Mouse (Mus musculus): ENCODE data around the gene Dlx5. TPM values are rescaled to one million over a fixed set of nuclear protein-coding genes. Genes with fewer than 3 reads are reported as not detected.

Dlx5 gene
- polyA plus RNA-seq (2014; fragmentation: Nextera tagmentation; extraction: Ambion mirVana) = 0.14 and 0.34 TPM in 2 replicates

DNA sequence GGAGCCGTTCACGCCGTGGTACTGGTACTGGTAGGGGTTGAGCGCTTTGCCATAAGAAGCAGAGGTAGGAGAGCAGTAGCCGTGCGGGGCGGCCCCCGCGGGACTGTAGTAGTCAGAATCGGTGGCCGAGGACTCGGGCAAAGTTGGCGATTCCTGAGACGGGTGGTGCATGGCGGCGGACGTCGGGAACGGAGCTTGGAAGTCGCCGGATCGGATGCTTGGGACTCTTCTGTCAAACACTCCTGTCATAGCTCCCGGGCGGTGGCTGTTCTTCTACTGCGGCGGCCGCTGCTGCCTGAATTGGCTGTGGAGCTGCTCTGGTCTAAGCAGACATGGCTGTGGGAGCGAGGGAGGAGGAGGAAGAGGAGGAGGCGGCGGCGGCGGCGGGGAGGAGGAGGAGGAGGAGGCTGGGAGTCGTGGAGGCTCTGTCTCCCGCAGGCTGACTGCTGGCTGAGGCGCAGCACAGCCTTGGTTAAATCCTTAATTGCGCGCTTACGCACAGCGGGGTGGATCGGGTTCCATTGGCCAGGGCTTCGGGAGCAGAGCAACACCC, at the start of gene Dlx5:
TSS of gene Dlx5 (minus strand) at position 448 of the 553 bp plus-strand sequence.
- Histone ChIP-seq H3K4me1 (ENCODE audit: control insufficient read depth, insufficient read depth, low read length) (peaks cover 7% of the 10 kb centered on the region; the same call in 1 of the 2 replicates), H3K4me3 (ENCODE audit: low read length) (peak within 1 kb of the TSS; percentile 46), H3K9me3 (ENCODE audit: control insufficient read depth, low read length) (no peaks in the 10 kb centered on the region), H3K27ac (ENCODE audit: low read depth, low read length) (no peak within 1 kb of the TSS), H3K9ac (ENCODE audit: low read depth, low read length) (0 out of 2 replicates have a peak within 1 kb of the TSS, but pooled peaks have one; percentile 2), H3K36me3 (ENCODE audit: control insufficient read depth, insufficient read depth, low read length) (no peaks in the 10 kb centered on the region), H3K27me3 (ENCODE audit: control insufficient read depth, insufficient read depth, low read length) (peaks cover 77% of the 10 kb centered on the region), H3K4me2 (replicated peaks; ENCODE audit: low read depth, low read length) (peak within 1 kb of the TSS; percentile 76)
- ATAC-seq (ENCODE audit: low FRiP score, low TSS enrichment) = peak; percentile 72
- WGBS = under 1% methylated on average over 36 of the region's 42 CpGs

DNA sequence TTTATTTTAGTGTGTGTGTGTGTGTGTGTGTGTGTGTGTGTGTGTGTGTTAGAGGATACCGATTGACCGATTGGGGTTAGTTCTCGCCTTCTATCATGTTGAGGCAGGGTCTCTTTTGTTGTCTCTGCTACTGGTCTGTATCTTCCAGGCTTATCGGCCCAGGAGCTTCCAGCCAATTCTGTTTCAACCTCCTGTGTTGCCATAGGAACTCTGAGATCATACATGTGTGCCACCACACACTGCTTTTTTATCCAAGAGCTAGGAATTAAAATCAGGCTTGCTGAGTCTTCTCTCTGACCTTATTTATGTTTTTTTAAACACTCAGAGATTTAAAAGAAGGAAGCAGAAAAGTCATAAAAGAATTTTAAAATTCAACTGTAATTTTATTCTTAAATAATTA, 49.6 kb upstream of the Dlx5 start:
- Histone ChIP-seq H3K4me3 (ENCODE audit: low read length) (no peak overlapping the region), H3K27me3 (ENCODE audit: control insufficient read depth, insufficient read depth, low read length) (no peaks in the 10 kb centered on the region), H3K4me2 (replicated peaks; ENCODE audit: low read depth, low read length) (no peak overlapping the region), H3K4me1 (ENCODE audit: control insufficient read depth, insufficient read depth, low read length) (no peaks in the 10 kb centered on the region), H3K9me3 (ENCODE audit: control insufficient read depth, low read length) (no peaks in the 10 kb centered on the region), H3K27ac (ENCODE audit: low read depth, low read length) (no peak overlapping the region), H3K36me3 (ENCODE audit: control insufficient read depth, insufficient read depth, low read length) (no peaks in the 10 kb centered on the region), H3K9ac (ENCODE audit: low read depth, low read length) (no peak overlapping the region)
- WGBS = 93% methylated on average over 4 of the region's 4 CpGs
- no peak for ATAC-seq (ENCODE audit: low FRiP score, low TSS enrichment)

DNA sequence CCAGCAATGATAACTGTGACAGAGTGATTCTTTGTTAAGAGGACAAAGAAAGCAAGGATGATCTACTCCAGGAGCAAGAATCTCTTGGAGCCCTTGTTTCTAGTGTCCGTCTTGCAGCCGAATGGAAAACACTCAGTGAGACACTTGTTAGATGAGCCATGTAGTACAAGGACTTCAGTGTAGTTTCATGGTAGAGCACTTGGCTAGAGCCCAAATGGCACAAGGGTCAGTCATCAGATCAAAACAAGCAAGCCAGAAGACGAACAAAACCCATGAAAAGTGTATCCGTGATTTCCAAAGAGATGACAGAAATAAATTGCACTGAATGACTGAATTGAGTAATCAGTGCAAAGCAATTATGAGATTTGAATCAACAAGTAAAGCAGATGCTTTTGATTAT, 48.9 kb upstream of the Dlx5 start:
- Histone ChIP-seq H3K27me3 (ENCODE audit: control insufficient read depth, insufficient read depth, low read length) (no peaks in the 10 kb centered on the region), H3K4me1 (ENCODE audit: control insufficient read depth, insufficient read depth, low read length) (no peaks in the 10 kb centered on the region), H3K27ac (ENCODE audit: low read depth, low read length) (no peak overlapping the region), H3K4me3 (ENCODE audit: low read length) (no peak overlapping the region), H3K9me3 (ENCODE audit: control insufficient read depth, low read length) (no peaks in the 10 kb centered on the region), H3K36me3 (ENCODE audit: control insufficient read depth, insufficient read depth, low read length) (no peaks in the 10 kb centered on the region), H3K4me2 (replicated peaks; ENCODE audit: low read depth, low read length) (no peak overlapping the region), H3K9ac (ENCODE audit: low read depth, low read length) (no peak overlapping the region)
- no peak for ATAC-seq (ENCODE audit: low FRiP score, low TSS enrichment)
- WGBS = 90% methylated on average over 4 of the region's 4 CpGs

DNA sequence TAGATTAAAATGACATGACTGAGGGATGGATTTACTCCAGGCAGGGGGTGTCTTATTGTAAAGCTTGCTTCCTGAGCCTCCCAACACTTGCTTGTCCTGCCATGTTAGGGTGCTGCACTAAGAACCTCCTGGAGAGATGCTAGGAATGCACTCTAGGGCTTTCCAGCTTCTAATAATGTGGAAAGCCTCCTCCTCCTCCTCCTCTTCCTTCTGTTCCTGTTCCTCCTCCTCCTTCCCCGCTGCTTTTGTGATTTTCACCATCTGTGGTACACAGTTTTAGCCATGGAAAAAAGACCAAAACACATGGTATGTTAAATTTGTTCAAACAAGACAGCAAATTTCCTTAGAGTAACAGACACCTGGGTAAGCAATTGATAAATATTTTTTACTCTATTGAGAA, 43.4 kb upstream of the Dlx5 start:
- WGBS = 77% methylated on average over 1 of the region's 1 CpGs
- Histone ChIP-seq H3K36me3 (ENCODE audit: control insufficient read depth, insufficient read depth, low read length) (no peaks in the 10 kb centered on the region), H3K4me2 (replicated peaks; ENCODE audit: low read depth, low read length) (no peak overlapping the region), H3K27me3 (ENCODE audit: control insufficient read depth, insufficient read depth, low read length) (no peaks in the 10 kb centered on the region), H3K9me3 (ENCODE audit: control insufficient read depth, low read length) (no peaks in the 10 kb centered on the region), H3K4me3 (ENCODE audit: low read length) (no peak overlapping the region), H3K27ac (ENCODE audit: low read depth, low read length) (no peak overlapping the region), H3K9ac (ENCODE audit: low read depth, low read length) (no peak overlapping the region), H3K4me1 (ENCODE audit: control insufficient read depth, insufficient read depth, low read length) (no peaks in the 10 kb centered on the region)
- no peak for ATAC-seq (ENCODE audit: low FRiP score, low TSS enrichment)

DNA sequence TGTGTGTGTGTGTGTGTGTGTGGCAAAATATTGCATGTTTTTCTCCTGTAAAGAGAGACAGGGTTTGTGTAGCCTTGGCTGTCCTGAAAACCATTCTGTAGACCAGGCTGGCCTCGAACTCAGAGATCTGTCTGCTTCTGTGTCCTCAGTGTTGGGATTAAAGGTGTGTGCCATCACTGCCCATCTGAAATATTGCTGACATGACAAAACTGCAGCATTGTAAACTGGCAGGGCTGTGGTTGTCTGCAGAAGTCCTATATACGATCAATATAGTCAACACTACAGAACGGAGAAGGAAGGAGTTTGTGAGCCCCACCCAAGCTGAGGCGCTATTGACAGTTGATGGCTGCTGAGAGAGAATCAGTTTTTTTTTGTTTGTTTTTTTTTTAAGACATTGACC, 35.4 kb upstream of the Dlx5 start:
- WGBS = 93% methylated on average over 4 of the region's 4 CpGs
- Histone ChIP-seq H3K4me1 (ENCODE audit: control insufficient read depth, insufficient read depth, low read length) (no peaks in the 10 kb centered on the region), H3K27me3 (ENCODE audit: control insufficient read depth, insufficient read depth, low read length) (no peaks in the 10 kb centered on the region), H3K36me3 (ENCODE audit: control insufficient read depth, insufficient read depth, low read length) (no peaks in the 10 kb centered on the region), H3K9ac (ENCODE audit: low read depth, low read length) (no peak overlapping the region), H3K9me3 (ENCODE audit: control insufficient read depth, low read length) (no peaks in the 10 kb centered on the region), H3K4me2 (replicated peaks; ENCODE audit: low read depth, low read length) (no peak overlapping the region), H3K4me3 (ENCODE audit: low read length) (no peak overlapping the region), H3K27ac (ENCODE audit: low read depth, low read length) (no peak overlapping the region)
- no peak for ATAC-seq (ENCODE audit: low FRiP score, low TSS enrichment)

DNA sequence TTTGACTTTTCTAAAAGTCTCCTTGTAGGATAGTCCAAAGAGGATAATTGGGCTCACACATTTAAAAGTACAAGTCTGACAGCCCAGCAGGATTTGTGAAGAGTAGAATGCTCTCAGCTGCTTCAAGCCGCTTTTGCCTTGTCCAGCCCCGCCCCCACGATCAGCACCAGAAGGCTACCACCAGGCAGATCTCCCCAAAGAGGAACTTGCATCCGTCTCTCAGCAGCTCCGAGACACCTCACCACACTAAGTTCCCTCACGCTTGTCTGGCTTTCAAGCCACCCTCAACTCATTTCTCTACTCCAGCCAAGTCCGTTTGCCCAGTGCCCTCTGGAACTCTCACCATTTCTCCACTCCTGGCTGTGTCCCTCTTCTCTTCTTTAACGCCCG, 33.6 kb upstream of the Dlx5 start:
- WGBS = 59% methylated on average over 9 of the region's 9 CpGs
- no peak for ATAC-seq (ENCODE audit: low FRiP score, low TSS enrichment)
- no peaks in the 10 kb centered on the region for H3K4me1 ChIP-seq (ENCODE audit: control insufficient read depth, insufficient read depth, low read length)
- no peaks in the 10 kb centered on the region for H3K9me3 ChIP-seq (ENCODE audit: control insufficient read depth, low read length)
- no peaks in the 10 kb centered on the region for H3K36me3 ChIP-seq (ENCODE audit: control insufficient read depth, insufficient read depth, low read length)
- no peak overlapping the region for H3K4me3 ChIP-seq (ENCODE audit: low read length)
- no peak overlapping the region for H3K9ac ChIP-seq (ENCODE audit: low read depth, low read length)
- H3K27ac ChIP-seq (ENCODE audit: low read depth, low read length) = no peak overlapping the region
- H3K27me3 ChIP-seq (ENCODE audit: control insufficient read depth, insufficient read depth, low read length) = no peaks in the 10 kb centered on the region
- H3K4me2 ChIP-seq (replicated peaks; ENCODE audit: low read depth, low read length) = no peak overlapping the region

DNA sequence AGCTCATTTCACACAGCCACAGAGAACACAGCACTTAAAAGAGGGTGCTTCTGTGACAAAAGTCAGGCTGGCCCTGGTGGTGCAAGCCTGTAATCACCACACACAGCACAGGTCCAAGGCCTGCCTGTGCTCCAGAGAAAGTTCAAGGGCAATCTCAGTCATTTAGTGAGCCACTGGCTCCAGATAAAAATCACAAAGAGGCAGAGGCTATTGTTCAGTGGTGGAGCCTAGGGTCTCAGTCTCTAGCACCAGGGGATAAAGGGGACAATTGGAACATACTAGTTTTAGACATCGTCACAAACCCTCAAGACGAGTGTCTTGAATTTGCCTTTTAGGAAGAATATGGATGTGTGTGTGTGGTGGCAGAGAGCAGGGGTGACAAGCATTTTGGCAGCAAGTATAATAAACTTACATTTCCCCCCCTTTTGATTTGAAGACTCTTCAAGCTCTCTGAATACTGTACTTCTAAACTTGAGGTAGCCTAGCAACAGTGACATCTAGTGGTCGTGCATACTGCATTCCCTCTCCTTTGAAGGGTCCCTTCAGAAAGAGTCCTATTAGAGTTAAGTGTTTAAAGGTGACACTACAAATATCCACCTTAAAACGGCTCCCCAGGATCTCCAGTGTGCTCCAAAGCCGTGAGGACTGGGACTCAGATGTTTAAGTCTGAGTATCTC, 33.1 kb upstream of the Dlx5 start:
- WGBS = 36% methylated on average over 5 of the region's 5 CpGs
- ATAC-seq (ENCODE audit: low FRiP score, low TSS enrichment) = peak; percentile 72; the same call in 1 of the 2 replicates
- H3K4me2 ChIP-seq (replicated peaks; ENCODE audit: low read depth, low read length) = no peak overlapping the region
- no peaks in the 10 kb centered on the region for H3K9me3 ChIP-seq (ENCODE audit: control insufficient read depth, low read length)
- no peak overlapping the region for H3K9ac ChIP-seq (ENCODE audit: low read depth, low read length)
- H3K4me1 ChIP-seq (ENCODE audit: control insufficient read depth, insufficient read depth, low read length) = no peaks in the 10 kb centered on the region
- H3K27me3 ChIP-seq (ENCODE audit: control insufficient read depth, insufficient read depth, low read length) = no peaks in the 10 kb centered on the region
- H3K4me3 ChIP-seq (ENCODE audit: low read length) = no peak overlapping the region
- H3K27ac ChIP-seq (ENCODE audit: low read depth, low read length) = no peak overlapping the region
- H3K36me3 ChIP-seq (ENCODE audit: control insufficient read depth, insufficient read depth, low read length) = no peaks in the 10 kb centered on the region

DNA sequence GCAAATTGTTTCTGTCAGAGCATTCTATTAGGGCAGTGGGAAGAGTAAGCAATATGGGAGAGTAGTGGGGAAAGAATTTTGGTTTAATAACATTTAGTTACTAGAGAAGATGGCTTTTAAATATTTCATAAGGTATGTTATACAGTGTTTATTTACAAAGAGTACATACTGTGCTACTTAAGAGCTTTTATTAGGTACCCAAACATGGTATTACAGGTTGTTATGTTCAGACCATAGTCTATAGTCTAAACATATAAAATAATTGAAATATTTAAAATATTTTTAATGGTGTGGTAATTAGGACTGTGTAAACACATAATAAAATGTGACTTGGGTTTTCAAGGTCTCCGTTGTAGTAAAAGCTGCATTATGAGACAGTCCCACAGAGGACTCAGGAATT, 32.4 kb upstream of the Dlx5 start:
- Histone ChIP-seq H3K27me3 (ENCODE audit: control insufficient read depth, insufficient read depth, low read length) (no peaks in the 10 kb centered on the region), H3K36me3 (ENCODE audit: control insufficient read depth, insufficient read depth, low read length) (no peaks in the 10 kb centered on the region), H3K4me3 (ENCODE audit: low read length) (no peak overlapping the region), H3K9ac (ENCODE audit: low read depth, low read length) (no peak overlapping the region), H3K9me3 (ENCODE audit: control insufficient read depth, low read length) (no peaks in the 10 kb centered on the region), H3K27ac (ENCODE audit: low read depth, low read length) (no peak overlapping the region), H3K4me2 (replicated peaks; ENCODE audit: low read depth, low read length) (no peak overlapping the region), H3K4me1 (ENCODE audit: control insufficient read depth, insufficient read depth, low read length) (no peaks in the 10 kb centered on the region)
- no peak for ATAC-seq (ENCODE audit: low FRiP score, low TSS enrichment)
- WGBS = 96% methylated on average over 1 of the region's 1 CpGs

DNA sequence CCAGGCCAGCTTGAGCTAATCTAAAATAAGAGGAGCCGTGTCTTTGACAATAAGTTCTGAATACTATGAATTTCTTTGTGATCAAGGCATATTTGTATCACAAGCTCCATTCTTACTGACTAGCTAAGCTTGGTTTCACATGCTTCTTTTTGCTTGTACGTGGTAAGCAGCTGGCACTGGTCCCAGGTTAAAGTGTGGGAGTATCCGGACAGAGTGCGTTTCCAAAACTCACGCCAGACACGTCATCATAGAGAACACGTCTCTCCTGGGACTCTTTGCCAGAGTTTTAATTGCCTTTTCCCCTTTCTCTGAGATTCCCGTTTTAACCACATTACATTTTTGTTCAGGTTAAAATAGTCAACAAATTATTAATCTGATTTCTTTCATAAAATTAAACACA, 27.7 kb upstream of the Dlx5 start:
- Histone ChIP-seq H3K27ac (ENCODE audit: low read depth, low read length) (no peak overlapping the region), H3K4me3 (ENCODE audit: low read length) (no peak overlapping the region), H3K9me3 (ENCODE audit: control insufficient read depth, low read length) (no peaks in the 10 kb centered on the region), H3K27me3 (ENCODE audit: control insufficient read depth, insufficient read depth, low read length) (no peaks in the 10 kb centered on the region), H3K9ac (ENCODE audit: low read depth, low read length) (no peak overlapping the region), H3K4me1 (ENCODE audit: control insufficient read depth, insufficient read depth, low read length) (no peaks in the 10 kb centered on the region), H3K36me3 (ENCODE audit: control insufficient read depth, insufficient read depth, low read length) (no peaks in the 10 kb centered on the region), H3K4me2 (replicated peaks; ENCODE audit: low read depth, low read length) (no peak overlapping the region)
- 56% methylated on average over 8 of the region's 8 CpGs for WGBS
- no peak for ATAC-seq (ENCODE audit: low FRiP score, low TSS enrichment)
